Mouse (Mus musculus) forebrain, embryonic 12.5 days (tissue): Measurements from ENCODE around the gene Gtpbp1. TPM values are rescaled to one million over a fixed set of nuclear protein-coding genes. Genes with fewer than 3 reads are reported as not detected.

Experiments
- ATAC-seq: fragments of 200-750 bp; cut with Nextera tagmentation; 2 replicates; pipeline ENCODE4 v1.8.0; 2017; ENCODE audit warnings: moderate TSS enrichment; ENCODE audit not compliant: low FRiP score
- H3K27ac ChIP-seq: fragments of 300-500 bp; sonication (generic); 2 replicates; pipeline ENCODE4 v1.5.1; 2016; ENCODE audit warnings: mild to moderate bottlenecking
- H3K27me3 ChIP-seq: fragments of 300-500 bp; sonication (generic); 2 replicates; pipeline ENCODE4 v1.6.1; 2016; ENCODE audit warnings: mild to moderate bottlenecking
- H3K36me3 ChIP-seq: fragments of 300-500 bp; sonication (generic); replicated peaks from 2 replicates; pipeline ENCODE4 v1.6.1; 2016; ENCODE audit warnings: mild to moderate bottlenecking
- H3K4me1 ChIP-seq: fragments of 300-500 bp; sonication (generic); 2 replicates; pipeline ENCODE4 v1.6.1; 2016
- H3K4me2 ChIP-seq: fragments of 300-500 bp; sonication (generic); 2 replicates; pipeline ENCODE4 v1.6.1; 2016; ENCODE audit warnings: mild to moderate bottlenecking, moderate library complexity
- H3K4me3 ChIP-seq: fragments of 300-500 bp; sonication (generic); replicated peaks from 2 replicates; pipeline ENCODE4 v1.5.1; 2016; ENCODE audit warnings: mild to moderate bottlenecking
- H3K9ac ChIP-seq: fragments of 300-500 bp; sonication (generic); 2 replicates; pipeline ENCODE4 v1.6.1; 2016; ENCODE audit warnings: mild to moderate bottlenecking
- H3K9me3 ChIP-seq: fragments of 300-500 bp; sonication (generic); 2 replicates; pipeline ENCODE4 v1.6.1; 2016
- WGBS: fragments of 180-500 bp; shearing (Covaris S2); methylation state at CpG from one replicate; pipeline ENCODE4 v1.1.7; 2016; 5-methylcytosine and 5-hydroxymethylcytosine counted together
- polyA plus RNA-seq: library from polyadenylated mRNA; unstranded; fragments of >200 nt; fragmentation: Nextera tagmentation; extraction: Ambion mirVana; gene quantifications from 2 replicates; pipeline ENCODE4 v1.2.1, GENCODE M21; 2016

Gtpbp1 gene
- polyA plus RNA-seq, 1 experiment from 2014 or later: 55.7 TPM

DNA sequence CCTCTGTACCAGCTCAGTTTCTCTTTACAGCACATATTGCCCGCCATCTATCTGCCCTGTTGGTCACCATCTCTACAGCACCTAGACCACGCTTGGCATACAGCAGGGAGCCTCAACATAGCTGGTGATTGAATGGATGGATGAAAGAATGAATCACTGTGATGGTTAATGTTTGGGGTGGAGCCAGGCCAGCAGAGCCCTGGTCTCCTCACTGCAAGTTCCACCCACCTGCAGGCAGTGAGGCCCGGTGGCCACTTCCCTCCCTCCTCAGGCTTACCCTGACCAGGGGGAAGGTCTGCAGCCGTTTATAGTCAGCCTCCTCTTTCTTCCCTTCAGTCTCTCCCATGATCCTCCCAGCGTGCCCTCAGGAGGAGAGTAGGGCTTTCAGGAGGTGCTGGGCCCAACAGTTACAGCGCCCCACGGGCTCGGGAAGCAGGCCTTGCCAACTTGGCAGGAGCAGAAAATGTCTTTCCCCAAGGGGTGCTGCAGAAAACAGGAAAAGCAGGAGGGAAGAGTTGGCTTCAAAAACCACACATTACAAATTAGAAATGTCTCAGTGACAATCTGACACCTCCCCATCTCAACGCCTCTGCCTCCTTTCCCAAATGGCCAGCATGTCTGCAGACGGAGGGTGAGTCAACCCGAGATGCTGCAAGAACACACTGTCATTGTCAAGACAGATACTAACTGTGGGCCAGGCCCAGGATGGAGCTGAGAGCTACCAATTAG, 74.1 kb downstream of the Gtpbp1 start:
- Histone ChIP-seq H3K36me3 (peaks cover 41% of the 10 kb centered on the region), H3K4me3 (no peak overlapping the region), H3K4me2 (no peak overlapping the region), H3K27me3 (no peaks in the 10 kb centered on the region), H3K27ac (0 out of 2 replicates have a peak overlapping the region, but pooled peaks have one; percentile 9), H3K9me3 (no peaks in the 10 kb centered on the region), H3K4me1 (peaks cover 6% of the 10 kb centered on the region; the same call in 1 of the 2 replicates), H3K9ac (no peak overlapping the region)
- 82% methylated on average over 11 of the region's 11 CpGs for WGBS
- ATAC-seq: no peak

DNA sequence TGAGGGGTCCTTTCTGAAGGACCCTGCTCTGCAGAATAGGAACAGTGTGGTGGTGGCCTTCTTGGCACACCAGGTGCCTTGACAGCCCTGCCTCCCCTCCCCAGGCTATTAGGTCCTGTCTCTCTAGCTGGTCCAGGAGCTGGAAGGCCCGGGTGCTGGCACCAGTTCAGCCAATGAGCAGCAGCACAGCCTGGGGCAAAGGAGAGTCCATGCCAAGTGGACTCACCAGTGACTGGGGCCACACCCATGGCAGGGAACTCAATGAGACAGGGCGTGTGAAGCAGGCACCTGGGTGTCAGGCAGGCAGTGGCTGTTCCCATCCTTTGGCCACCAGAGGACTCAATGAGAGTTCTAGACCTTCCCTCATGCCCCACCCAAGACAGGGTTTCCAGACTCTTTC, 74.7 kb downstream of the Gtpbp1 start:
- WGBS: 78% methylated on average over 2 of the region's 2 CpGs
- H3K9me3 ChIP-seq: no peaks in the 10 kb centered on the region
- no peaks in the 10 kb centered on the region for H3K27me3 ChIP-seq
- H3K4me3 ChIP-seq: no peak overlapping the region
- H3K9ac ChIP-seq: no peak overlapping the region
- H3K27ac ChIP-seq: 0 out of 2 replicates have a peak overlapping the region, but pooled peaks have one; percentile 9
- H3K36me3 ChIP-seq: peaks cover 41% of the 10 kb centered on the region
- no peak for ATAC-seq
- peaks cover 6% of the 10 kb centered on the region; the same call in 1 of the 2 replicates for H3K4me1 ChIP-seq
- H3K4me2 ChIP-seq: no peak overlapping the region

DNA sequence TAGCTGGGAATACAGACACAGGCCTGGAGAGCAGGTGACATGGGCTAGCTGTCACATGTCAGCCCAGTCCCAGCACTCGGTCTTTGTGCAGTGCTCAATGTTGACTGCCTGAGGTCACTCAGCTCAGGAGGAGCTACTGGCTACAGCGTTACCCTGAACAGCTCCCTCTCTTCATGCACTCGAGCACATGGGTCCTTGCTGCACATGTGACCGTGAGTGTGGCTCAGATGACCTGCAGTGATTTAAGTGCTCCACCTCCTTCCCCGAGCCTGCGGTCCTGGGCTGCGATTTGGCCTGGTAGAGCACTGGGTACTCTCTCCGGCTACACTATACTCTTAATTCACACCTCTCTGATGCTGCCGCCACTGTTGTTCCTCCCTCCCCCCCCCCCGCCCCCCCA, 75.5 kb downstream of the Gtpbp1 start:
- H3K27me3 ChIP-seq: no peaks in the 10 kb centered on the region
- 73% methylated on average over 10 of the region's 10 CpGs for WGBS
- peaks cover 36% of the 10 kb centered on the region for H3K36me3 ChIP-seq
- H3K4me3 ChIP-seq: no peak overlapping the region
- no peak overlapping the region for H3K27ac ChIP-seq
- H3K4me2 ChIP-seq: no peak overlapping the region
- ATAC-seq: no peak
- peaks cover 12% of the 10 kb centered on the region for H3K4me1 ChIP-seq
- no peaks in the 10 kb centered on the region for H3K9me3 ChIP-seq
- H3K9ac ChIP-seq: no peak overlapping the region

DNA sequence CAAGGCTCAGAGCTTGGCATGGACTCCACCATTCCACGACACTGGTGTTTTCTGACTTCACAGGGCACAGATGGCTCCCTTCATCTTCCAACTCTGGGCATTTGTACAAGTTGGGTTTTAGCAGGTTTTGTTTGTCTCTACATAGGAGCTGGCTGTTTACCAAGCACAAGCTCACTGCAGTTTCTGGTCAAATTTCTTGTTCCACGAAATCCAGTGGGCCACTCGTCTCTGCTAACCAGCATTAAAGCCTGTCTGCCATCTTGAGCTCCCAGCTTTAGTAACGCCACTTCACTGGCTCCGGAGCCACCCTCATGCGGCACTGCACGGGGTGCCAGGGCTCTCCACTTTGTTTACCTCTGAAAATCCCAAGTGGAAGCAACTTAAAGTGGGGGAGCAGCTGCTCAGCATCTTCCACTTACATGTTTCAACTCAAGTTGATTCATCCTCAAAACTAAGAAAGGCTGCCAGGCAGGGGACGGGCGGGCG, 76.0 kb downstream of the Gtpbp1 start:
- WGBS: 91% methylated on average over 10 of the region's 10 CpGs
- peaks cover 32% of the 10 kb centered on the region for H3K36me3 ChIP-seq
- no peaks in the 10 kb centered on the region for H3K27me3 ChIP-seq
- H3K9ac ChIP-seq: no peak overlapping the region
- no peaks in the 10 kb centered on the region for H3K9me3 ChIP-seq
- ATAC-seq: no peak
- H3K4me2 ChIP-seq: no peak overlapping the region
- peaks cover 14% of the 10 kb centered on the region for H3K4me1 ChIP-seq
- H3K4me3 ChIP-seq: no peak overlapping the region
- H3K27ac ChIP-seq: no peak overlapping the region

DNA sequence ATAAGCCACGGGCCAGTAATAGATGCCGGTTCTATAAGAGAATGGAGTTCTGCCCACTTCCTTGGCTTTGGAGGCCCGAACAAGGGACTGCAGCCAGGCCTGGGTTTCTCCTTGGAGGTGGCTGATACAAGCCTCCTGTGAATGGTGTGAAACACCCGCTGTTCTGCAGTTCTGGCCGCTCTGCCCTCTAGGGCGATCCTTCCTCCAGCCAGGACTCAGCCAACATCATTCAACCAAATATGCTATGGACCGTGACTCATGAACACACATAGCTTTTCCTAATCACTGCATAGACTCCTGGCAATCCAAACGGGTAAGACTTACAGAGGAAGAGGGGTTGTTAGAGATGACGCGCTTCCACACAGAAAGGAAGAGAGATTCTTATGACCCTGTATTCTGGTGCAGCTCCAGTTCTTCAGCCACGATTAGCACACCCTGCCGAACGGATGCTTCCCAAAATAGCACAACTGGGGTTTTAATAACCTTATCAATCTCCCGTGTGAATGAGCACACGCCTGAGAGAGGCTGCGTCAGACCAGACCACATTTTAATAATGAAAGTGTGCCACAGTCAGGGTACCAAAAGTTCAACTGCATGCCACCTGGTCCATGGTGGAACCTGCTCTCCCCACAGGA, 76.8 kb downstream of the Gtpbp1 start:
- H3K4me3 ChIP-seq: no peak overlapping the region
- H3K4me2 ChIP-seq: no peak overlapping the region
- no peaks in the 10 kb centered on the region for H3K9me3 ChIP-seq
- H3K9ac ChIP-seq: no peak overlapping the region
- H3K27me3 ChIP-seq: no peaks in the 10 kb centered on the region
- no peak for ATAC-seq
- WGBS: 89% methylated on average over 16 of the region's 16 CpGs
- peaks cover 24% of the 10 kb centered on the region for H3K36me3 ChIP-seq
- peaks cover 14% of the 10 kb centered on the region for H3K4me1 ChIP-seq
- no peak overlapping the region for H3K27ac ChIP-seq

DNA sequence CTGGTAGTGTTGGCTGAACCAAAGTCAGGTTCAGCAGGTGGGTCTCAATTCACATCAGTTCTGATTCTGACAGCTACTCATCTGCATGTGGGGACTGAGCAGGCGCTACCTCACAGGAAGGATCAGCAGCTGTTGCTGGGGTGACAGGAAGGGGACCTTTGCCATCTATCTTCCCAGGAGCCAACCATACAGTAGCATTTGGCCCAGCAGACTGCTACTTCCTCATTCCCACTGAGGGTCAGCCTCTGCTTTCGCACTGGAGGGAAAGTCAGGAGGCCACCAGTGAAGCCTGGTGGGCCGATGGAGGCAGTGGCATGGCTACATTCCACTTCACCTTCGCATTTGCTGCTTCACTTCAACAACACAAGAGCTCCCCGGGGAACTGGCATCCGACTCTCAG, 77.7 kb downstream of the Gtpbp1 start:
- Histone ChIP-seq H3K4me1 (peaks cover 17% of the 10 kb centered on the region), H3K9me3 (no peaks in the 10 kb centered on the region), H3K27me3 (no peaks in the 10 kb centered on the region), H3K27ac (no peak overlapping the region), H3K4me3 (no peak overlapping the region), H3K36me3 (peaks cover 16% of the 10 kb centered on the region), H3K9ac (no peak overlapping the region), H3K4me2 (no peak overlapping the region)
- 51% methylated on average over 6 of the region's 6 CpGs for WGBS
- ATAC-seq: no peak

DNA sequence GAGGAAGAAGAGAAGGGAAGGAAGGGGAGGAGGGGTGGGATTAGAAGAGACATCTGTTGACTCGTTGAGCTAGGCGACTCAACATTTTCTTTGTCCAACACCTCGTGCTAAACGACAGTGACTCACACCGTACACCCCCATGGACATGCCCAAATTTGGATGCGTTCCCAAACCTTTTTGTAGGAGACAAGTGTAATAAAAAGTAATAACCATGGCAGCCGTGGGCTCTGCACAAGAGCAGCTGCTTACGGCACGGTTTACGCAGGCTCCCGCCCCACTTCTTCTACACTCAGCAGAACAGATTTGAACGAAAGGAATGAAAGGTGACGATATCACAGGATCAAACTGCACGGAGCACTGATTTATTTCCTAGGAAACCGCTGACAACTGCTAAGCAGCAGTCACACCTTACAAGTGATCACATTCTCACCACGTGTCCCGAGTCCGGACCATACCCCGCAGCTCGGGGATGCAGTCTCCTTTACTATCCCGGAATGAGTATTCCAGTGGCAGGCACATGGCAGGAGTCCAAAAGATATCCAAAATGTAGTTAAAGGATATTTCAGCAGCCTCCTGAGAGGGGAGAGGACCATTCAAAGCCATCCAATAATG, 80.1 kb downstream of the Gtpbp1 start:
- no peaks in the 10 kb centered on the region for H3K36me3 ChIP-seq
- H3K4me2 ChIP-seq: no peak overlapping the region
- no peaks in the 10 kb centered on the region for H3K9me3 ChIP-seq
- no peaks in the 10 kb centered on the region for H3K27me3 ChIP-seq
- 77% methylated on average over 21 of the region's 21 CpGs for WGBS
- no peak overlapping the region for H3K9ac ChIP-seq
- no peak overlapping the region for H3K4me3 ChIP-seq
- H3K27ac ChIP-seq: no peak overlapping the region; the same call in 1 of the 2 replicates
- peaks cover 31% of the 10 kb centered on the region for H3K4me1 ChIP-seq
- ATAC-seq: no peak

Other genes with a start within 250 kb of the Gtpbp1 start
- gene Csnk1e, start 235.3 kb upstream of the Gtpbp1 start, polyA plus RNA-seq: 245 and 267 TPM in 2 replicates
- gene Kcnj4, start 185.6 kb upstream of the Gtpbp1 start, polyA plus RNA-seq: not detected in 2 replicates
- gene Kdelr3, start 174.4 kb upstream of the Gtpbp1 start, polyA plus RNA-seq: 12.8 and 15.3 TPM in 2 replicates
- 76.2 and 77.5 TPM in 2 replicates for gene Ddx17, start 144.1 kb upstream of the Gtpbp1 start, polyA plus RNA-seq
- gene Dmc1, start 85.7 kb upstream of the Gtpbp1 start, polyA plus RNA-seq: 1.4 and 1.8 TPM in 2 replicates
- gene Fam227a, start 31.9 kb upstream of the Gtpbp1 start, polyA plus RNA-seq: 5.1 and 5.4 TPM in 2 replicates
- 89.3 and 90.6 TPM in 2 replicates for gene Cby1, start 31.6 kb upstream of the Gtpbp1 start, polyA plus RNA-seq
- gene Tomm22, start 20.0 kb upstream of the Gtpbp1 start, polyA plus RNA-seq: 266 and 274 TPM in 2 replicates
- gene Josd1, start 2.9 kb upstream of the Gtpbp1 start, polyA plus RNA-seq: 24.1 and 24.5 TPM in 2 replicates
- 6.2 and 8.6 TPM in 2 replicates for gene Sun2, start 51.7 kb downstream of the Gtpbp1 start, polyA plus RNA-seq
- gene Dnal4, start 87.0 kb downstream of the Gtpbp1 start, polyA plus RNA-seq: 76.7 and 78.3 TPM in 2 replicates
- gene Nptxr, start 113.9 kb downstream of the Gtpbp1 start, polyA plus RNA-seq: 7.2 and 8.0 TPM in 2 replicates
- 0.87 TPM in 1 of 2 replicates, not detected in the other for gene Npcd, start 143.4 kb downstream of the Gtpbp1 start, polyA plus RNA-seq
- 31.1 and 31.5 TPM in 2 replicates for gene Cbx6, start 143.8 kb downstream of the Gtpbp1 start, polyA plus RNA-seq
- gene Apobec3, start 200.8 kb downstream of the Gtpbp1 start, polyA plus RNA-seq: 7.4 and 8.4 TPM in 2 replicates